Mouse (Mus musculus): ENCODE measurements around the gene Msi1.

DNA sequence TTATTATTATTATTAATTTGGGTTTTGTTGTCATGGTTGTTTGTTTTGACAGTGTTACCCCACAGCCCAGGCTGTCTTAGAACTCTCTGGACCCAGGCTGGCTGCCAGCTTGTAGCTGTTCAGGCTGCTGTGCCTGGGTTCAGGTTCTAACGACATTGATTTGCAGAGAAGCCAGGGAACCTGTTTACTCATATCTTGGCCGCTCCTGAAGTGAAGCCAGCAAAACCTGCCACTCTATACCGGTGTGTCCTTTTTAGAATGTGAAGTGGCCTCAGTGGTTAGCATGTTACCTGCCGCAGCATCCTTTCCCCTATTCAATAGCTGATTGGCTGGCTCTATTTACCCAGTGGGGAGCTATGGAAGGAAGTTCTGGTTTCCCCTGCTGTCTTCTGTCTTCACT, 57.3 kb downstream of the Msi1 start:
- TF ChIP-seq CTCF (IDR thresholded peaks at IDR 0.05; ENCODE audit: borderline replicate concordance, insufficient read depth, low read depth, low read length) (no peak), POLR2A (IDR thresholded peaks at IDR 0.05; ENCODE audit: borderline replicate concordance, insufficient read depth, low read length) (no peak)

Data from cerebellum, adult 2 months (tissue).